Mouse (Mus musculus) limb, embryonic 11.5 days (tissue): ENCODE results near the gene Pla2g10. TPM values are rescaled to one million over a fixed set of nuclear protein-coding genes. Genes with fewer than 3 reads are reported as not detected.
"Not testable (repeated sequence)": the region's sequence is repeated elsewhere in the genome, so short reads cannot be mapped to it uniquely, and the experiment has no call there.

Experiments
- ATAC-seq: fragments of 200-750 bp; cut with Nextera tagmentation; 2 replicates; pipeline ENCODE4 v1.8.0; 2017; ENCODE audit warnings: low read depth; ENCODE audit not compliant: insufficient number of reproducible peaks, low FRiP score, low TSS enrichment
- DNase-seq: peaks from one replicate; pipeline ENCODE4 v3.0.0-alpha.2; 2015; ENCODE audit warnings: low spot score
- H3K27ac ChIP-seq: fragments of 300-500 bp; sonication (generic); replicated peaks from 2 replicates; pipeline ENCODE4 v1.5.1; 2014; ENCODE audit warnings: low read depth, mild to moderate bottlenecking, low read length
- H3K27me3 ChIP-seq: fragments of 300-500 bp; sonication (generic); 2 replicates; pipeline ENCODE4 v1.6.1; 2014; ENCODE audit warnings: mild to moderate bottlenecking, low read length, mixed read lengths; ENCODE audit not compliant: control insufficient read depth, insufficient read depth
- H3K36me3 ChIP-seq: fragments of 300-500 bp; sonication (generic); 2 replicates; pipeline ENCODE4 v1.6.1; 2014; ENCODE audit warnings: mild to moderate bottlenecking, low read length, moderate library complexity, mixed read lengths; ENCODE audit not compliant: control insufficient read depth, insufficient read depth
- H3K4me1 ChIP-seq: fragments of 300-500 bp; sonication (generic); 2 replicates; pipeline ENCODE4 v1.6.1; 2014; ENCODE audit warnings: low read length, mixed read lengths; ENCODE audit not compliant: control insufficient read depth, insufficient read depth
- H3K4me2 ChIP-seq: fragments of 300-500 bp; sonication (generic); 2 replicates; pipeline ENCODE4 v1.6.1; 2014; ENCODE audit warnings: low read depth, mild to moderate bottlenecking, moderate library complexity; ENCODE audit not compliant: severe bottlenecking
- H3K4me3 ChIP-seq: fragments of 300-500 bp; sonication (generic); 2 replicates; pipeline ENCODE4 v1.5.1; 2014; ENCODE audit warnings: low read depth, low read length
- H3K9ac ChIP-seq: fragments of 300-500 bp; sonication (generic); 2 replicates; pipeline ENCODE4 v1.6.1; 2014; ENCODE audit warnings: mild to moderate bottlenecking, low read length
- H3K9me3 ChIP-seq: fragments of 300-500 bp; sonication (generic); 2 replicates; pipeline ENCODE4 v1.6.1; 2016; ENCODE audit warnings: low read length; ENCODE audit not compliant: control insufficient read depth
- WGBS: fragments of 180-500 bp; shearing (Covaris S2); extraction: QIAGEN DNeasy Blood & Tissue Kit; methylation state at CpG from one replicate; pipeline ENCODE4 v1.1.7; 2014; 5-methylcytosine and 5-hydroxymethylcytosine counted together
- polyA plus RNA-seq: library from polyadenylated mRNA; unstranded; fragments of >200 nt; fragmentation: Nextera tagmentation; extraction: Ambion mirVana; gene quantifications from 2 replicates; pipeline ENCODE4 v1.2.1, GENCODE M21; 2014

Pla2g10 gene
- polyA plus RNA-seq, 1 experiment from 2014 or later: not detected

DNA sequence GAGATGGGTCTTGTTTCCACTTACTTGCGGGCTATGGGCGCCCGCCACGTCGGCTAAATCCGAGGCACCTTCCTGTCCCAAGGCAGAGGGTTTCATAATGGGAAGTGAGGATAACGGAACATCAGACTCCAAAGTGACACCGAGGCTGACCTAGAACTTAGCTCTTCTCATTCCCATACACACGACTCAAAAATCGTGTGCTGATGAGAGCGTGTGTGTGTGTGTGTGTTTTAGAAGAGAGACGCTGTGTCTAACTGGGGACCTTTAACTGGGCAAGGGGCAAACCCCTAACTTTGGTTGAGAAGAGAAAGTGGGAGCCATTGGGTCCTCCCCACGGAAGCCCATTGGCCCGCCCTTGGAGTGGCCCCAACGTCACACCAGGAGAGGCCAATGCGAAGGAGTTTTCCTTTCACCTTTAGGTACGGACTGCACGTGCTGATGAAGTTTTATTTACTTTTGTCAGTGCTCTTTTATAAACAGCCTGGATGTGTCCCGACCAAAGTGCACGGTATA is 58.3 kb downstream of the Pla2g10 start:
- Histone ChIP-seq H3K4me3 (peak overlapping the region; percentile 95), H3K27me3 (no peaks in the 10 kb centered on the region), H3K9me3 (no peaks in the 10 kb centered on the region), H3K27ac (no peak overlapping the region), H3K36me3 (no peaks in the 10 kb centered on the region), H3K9ac (peak overlapping the region; percentile 94), H3K4me2 (peak overlapping the region; percentile 71), H3K4me1 (peaks cover 5% of the 10 kb centered on the region; the same call in 1 of the 2 replicates)
- ATAC-seq (peak; percentile 22; the same call in 1 of the 2 replicates), DNase-seq (peak; percentile 70)
- WGBS: under 1% methylated on average over 20 of the region's 20 CpGs

GRCm38 (mm10) chr16:13671685-13672385 is 58.9 kb downstream of the Pla2g10 start, which contains the start of the genes Bfar and 3110001I22Rik:
Gene Bfar, plus strand, starts transcription at chr16:13671858.
Gene 3110001I22Rik, plus strand, starts transcription at chr16:13671929.
- Histone ChIP-seq H3K9me3 (no peaks in the 10 kb centered on the region), H3K36me3 (no peaks in the 10 kb centered on the region), H3K4me1 (peaks cover 9% of the 10 kb centered on the region; the same call in 1 of the 2 replicates), H3K9ac (peak within 1 kb of the TSS; percentile 94), H3K4me3 (peak within 1 kb of the TSS; percentile 95), H3K27me3 (no peaks in the 10 kb centered on the region), H3K4me2 (peak within 1 kb of the TSS; percentile 71), H3K27ac (peak within 1 kb of the TSS; percentile 65; the same call in 1 of the 2 replicates)
- DNase-seq (peak; percentile 93), ATAC-seq (peak; percentile 91)
- WGBS: under 1% methylated on average over 51 of the region's 54 CpGs

DNA sequence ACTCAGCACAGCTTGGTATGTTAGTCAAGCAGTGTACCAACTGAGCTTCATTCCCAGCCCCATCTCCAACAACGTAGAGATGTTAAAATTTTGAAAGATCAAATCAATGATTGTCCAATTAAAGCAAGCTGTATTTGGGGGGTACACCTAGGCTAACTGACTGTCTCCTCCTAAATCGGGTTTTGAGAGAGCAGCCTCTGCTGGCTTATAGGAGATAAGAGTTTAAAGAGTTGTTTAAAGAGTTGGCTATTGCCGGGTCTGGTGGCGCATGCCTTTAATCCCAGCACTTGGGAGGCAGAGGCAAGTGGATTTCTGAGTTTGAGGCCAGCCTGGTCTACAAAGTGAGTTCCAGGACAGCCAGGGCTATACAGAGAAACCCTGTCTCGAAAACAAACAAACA is 59.9 kb downstream of the Pla2g10 start:
- DNase-seq, ATAC-seq, H3K27me3 ChIP-seq, H3K9me3 ChIP-seq, H3K36me3 ChIP-seq, H3K4me1 ChIP-seq, H3K4me3 ChIP-seq, H3K27ac ChIP-seq, H3K9ac ChIP-seq: not testable (repeated sequence)
- peak overlapping the region; percentile 71; the same call in 1 of the 2 replicates for H3K4me2 ChIP-seq
- WGBS: 77% methylated on average over 5 of the region's 5 CpGs

GRCm38 (mm10) chr16:13669282-13669681 is 61.5 kb downstream of the Pla2g10 start:
- WGBS: 95% methylated on average over 1 of the region's 1 CpGs
- Histone ChIP-seq H3K4me1 (peaks cover 9% of the 10 kb centered on the region; the same call in 1 of the 2 replicates), H3K4me2 (no peak overlapping the region), H3K4me3 (no peak overlapping the region), H3K27me3 (no peaks in the 10 kb centered on the region), H3K9ac (no peak overlapping the region), H3K27ac (no peak overlapping the region), H3K36me3 (0 out of 2 replicates have a peak, but pooled peaks cover 2% of the 10 kb centered on the region), H3K9me3 (no peaks in the 10 kb centered on the region)
- ATAC-seq (no peak), DNase-seq (no peak)

DNA sequence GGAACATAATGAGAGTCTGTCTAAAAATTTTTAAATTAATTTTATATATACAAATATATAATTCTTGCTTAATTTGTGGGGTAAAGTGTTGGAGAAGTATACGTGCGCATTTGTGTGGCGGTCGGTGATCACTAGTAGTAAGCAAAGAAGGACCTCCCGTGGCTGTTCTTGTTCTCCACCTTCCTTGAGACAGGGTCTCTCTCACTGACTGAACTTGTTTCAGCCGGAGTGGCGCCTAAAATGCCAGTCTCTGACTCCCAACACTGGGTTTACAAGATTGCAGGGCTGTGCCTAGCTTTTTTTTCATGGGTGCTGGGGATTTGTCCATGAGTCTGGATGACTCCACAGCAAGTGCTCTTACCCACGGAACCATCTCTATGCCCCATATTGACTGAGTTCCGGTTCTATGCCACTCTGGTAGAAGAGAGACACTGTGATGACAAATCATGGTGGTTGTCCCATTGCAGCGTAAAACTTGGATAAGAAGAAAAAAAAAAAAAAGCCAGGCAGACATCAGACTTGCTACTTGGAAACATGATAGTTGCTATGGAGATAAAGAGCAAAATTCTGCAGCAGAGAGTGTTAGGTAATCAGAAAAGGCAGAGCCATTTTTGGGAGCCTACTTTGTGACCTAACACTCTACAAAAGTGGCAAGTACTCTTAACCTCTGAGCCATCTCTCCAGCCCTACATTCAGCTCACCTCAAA is 62.2 kb downstream of the Pla2g10 start:
- WGBS: 82% methylated on average over 10 of the region's 10 CpGs
- no peak overlapping the region; the same call in 1 of the 2 replicates for H3K27ac ChIP-seq
- no peak for ATAC-seq

DNA sequence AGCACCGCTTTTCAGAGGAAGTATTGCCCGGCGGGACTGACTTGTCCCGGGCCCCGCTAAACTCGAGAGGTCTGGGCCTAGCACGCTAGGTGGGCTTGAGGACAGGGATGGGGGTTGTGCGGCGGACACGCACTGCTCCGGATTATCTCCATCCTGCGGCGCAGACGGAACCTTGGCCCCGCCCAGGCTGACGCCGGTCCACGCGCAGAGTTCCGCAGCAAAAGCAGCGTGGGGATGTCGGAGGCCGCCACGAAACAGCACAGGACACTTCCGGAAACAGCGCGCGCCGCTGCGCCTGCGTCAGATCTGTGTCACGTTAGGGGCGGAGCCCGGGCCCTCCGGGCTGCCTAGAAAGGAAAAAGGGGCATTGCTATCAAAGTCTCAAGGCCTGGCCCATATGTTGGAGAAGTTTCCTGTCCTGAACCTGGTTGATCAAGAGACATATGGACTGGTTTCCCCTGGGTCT is 62.9 kb downstream of the Pla2g10 start, which contains the start of gene Parn:
Gene Parn (minus strand): TSS at position 293 of the 466 bp plus-strand sequence.
- Histone ChIP-seq H3K36me3 (peaks cover 2% of the 10 kb centered on the region; the same call in 1 of the 2 replicates), H3K9me3 (no peaks in the 10 kb centered on the region), H3K4me3 (peak within 1 kb of the TSS; percentile 72), H3K4me2 (peak within 1 kb of the TSS; percentile 64), H3K27me3 (no peaks in the 10 kb centered on the region), H3K9ac (peak within 1 kb of the TSS; percentile 80), H3K4me1 (peaks cover 6% of the 10 kb centered on the region; the same call in 1 of the 2 replicates), H3K27ac (no peak within 1 kb of the TSS; the same call in 1 of the 2 replicates)
- peak; percentile 86 for ATAC-seq
- WGBS: under 1% methylated on average over 35 of the region's 35 CpGs
- DNase-seq: peak; percentile 94

More for the DNA sequence above, 62.2 kb downstream of the Pla2g10 start:
- peak overlapping the region; percentile 80 for H3K9ac ChIP-seq
- peak overlapping the region; percentile 64; the same call in 1 of the 2 replicates for H3K4me2 ChIP-seq
- H3K36me3 ChIP-seq: 0 out of 2 replicates have a peak, but pooled peaks cover 2% of the 10 kb centered on the region
- no peak for DNase-seq
- H3K27me3 ChIP-seq: no peaks in the 10 kb centered on the region
- no peaks in the 10 kb centered on the region for H3K9me3 ChIP-seq
- H3K4me3 ChIP-seq: peak overlapping the region; percentile 72
- peaks cover 9% of the 10 kb centered on the region; the same call in 1 of the 2 replicates for H3K4me1 ChIP-seq
